Mouse (Mus musculus): ENCODE measurements around the gene Zbtb42.
A peak's percentile ranks its signal among the peaks of the same experiment; 100 is the strongest.

Gene Zbtb42

DNA sequence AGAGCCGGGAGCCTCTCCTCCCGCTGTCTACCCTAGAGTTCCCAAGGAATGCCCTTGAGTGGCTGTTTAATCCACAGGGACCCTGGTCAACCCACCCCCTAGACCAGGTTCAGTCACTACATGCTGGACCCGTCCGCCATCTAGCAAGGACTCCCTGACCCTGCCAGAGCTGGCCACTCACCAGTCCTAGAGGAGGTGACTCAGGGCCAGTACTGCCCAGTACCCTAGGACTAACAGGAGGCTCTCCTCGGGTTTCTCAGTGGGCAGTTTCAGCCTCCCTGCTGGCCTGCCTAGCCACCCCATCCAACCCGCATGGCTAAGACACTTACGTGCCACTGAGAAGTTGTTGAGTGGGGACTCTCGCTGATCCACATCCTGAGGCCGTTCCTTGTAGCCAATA lies 16.8 kb upstream of the Zbtb42 start:
- no peak for DNase-seq (ENCODE audit: low spot score)

DNA sequence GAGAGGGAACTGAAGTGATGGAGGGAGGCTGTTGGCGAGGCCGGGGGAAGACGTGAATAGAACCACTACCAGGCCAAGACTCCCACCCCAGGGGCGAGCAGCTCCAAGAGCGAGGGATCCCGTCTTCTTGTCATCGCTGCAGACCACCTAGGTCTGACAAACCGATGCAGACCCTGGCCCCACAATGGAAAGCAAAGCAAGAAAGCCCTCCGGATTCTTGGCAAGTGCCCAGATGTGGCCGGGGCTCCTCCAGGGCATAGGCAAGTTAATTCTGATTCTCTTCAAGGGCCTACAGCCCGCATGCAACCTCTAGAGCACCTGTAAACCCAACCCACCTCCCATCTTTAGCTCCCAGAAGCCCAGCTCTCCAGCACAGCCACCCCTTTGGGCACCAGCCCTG lies 15.3 kb upstream of the Zbtb42 start:
- no peak for DNase-seq (ENCODE audit: low spot score)

DNA sequence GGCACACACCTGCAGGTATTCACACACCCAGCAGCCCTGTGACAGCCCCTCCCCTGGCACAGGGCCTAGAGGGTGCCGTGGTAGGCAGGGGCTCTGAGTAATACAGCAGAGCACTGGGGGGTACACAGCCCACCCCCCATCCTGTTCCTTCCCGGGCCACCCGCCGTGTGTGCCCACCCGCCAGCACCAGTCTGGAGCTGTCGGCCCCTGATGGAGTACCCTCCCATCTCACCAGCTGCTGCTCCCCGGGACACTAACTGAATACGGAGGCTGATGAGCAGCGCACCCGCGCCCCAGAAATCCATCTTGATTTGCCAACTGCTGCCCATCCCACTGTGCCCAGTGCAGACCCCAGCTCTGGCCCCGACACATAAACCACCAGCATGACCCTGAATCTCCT lies 14.9 kb upstream of the Zbtb42 start:
- DNase-seq (ENCODE audit: low spot score), result no peak

DNA sequence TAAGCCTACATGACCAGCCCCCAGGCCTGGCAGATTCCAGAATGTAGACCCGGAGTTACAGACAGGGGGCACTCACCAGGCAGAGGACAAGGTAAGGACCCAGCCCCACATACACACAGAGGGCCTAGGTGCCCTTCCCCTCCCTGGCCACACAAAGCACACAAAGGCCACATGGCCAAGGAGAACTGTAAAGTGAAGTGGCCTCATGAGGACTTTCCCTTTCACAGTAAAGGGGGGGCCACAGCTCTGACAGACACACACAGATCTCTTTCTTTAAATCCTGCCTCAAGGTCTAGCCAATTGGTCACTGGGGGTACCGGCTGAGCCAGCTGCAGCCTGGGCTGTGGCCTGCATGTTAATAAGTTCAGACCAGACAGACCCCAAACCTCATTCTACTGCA lies 14.5 kb upstream of the Zbtb42 start:
- no peak for DNase-seq (ENCODE audit: low spot score)

DNA sequence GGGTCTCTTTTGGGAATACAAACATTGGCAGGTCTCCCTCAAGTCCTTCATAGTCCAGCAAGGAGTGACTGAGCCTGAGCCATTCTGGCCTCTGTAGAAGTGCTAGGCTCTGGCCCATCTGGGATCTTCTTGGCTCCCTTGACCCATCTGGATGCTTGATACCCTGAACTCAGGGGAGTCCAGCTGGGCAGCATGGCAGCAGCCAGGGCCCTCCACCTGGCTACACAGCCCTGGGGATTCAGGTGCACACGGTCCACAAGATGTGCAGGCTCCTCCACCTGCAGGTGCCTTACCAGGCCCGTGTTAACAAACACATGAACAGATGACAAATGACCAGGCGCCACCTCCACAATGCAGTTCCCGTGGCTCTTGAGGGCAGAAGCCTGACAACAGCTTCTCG lies 14.0 kb upstream of the Zbtb42 start:
- no peak for DNase-seq (ENCODE audit: low spot score)

DNA sequence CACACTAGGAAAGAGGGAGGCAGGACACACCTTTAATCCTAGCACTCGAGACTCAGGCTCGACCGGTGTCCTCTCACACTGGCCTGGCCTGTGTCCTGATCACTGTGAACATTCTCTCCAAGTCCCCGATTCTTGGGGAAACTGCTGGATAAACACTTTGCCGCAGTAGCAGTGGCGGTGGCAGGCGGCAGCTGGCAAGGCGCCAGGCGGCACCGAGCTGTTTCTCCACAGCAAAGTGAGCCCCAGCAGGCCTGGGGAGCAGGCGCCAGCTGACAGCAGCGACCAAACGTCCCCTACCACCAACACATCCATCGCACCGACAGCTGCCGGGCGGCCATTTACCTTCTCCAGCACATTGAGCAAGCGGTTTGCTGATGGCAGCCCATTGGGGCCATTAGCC lies 13.2 kb upstream of the Zbtb42 start:
- no peak for DNase-seq (ENCODE audit: low spot score)

DNA sequence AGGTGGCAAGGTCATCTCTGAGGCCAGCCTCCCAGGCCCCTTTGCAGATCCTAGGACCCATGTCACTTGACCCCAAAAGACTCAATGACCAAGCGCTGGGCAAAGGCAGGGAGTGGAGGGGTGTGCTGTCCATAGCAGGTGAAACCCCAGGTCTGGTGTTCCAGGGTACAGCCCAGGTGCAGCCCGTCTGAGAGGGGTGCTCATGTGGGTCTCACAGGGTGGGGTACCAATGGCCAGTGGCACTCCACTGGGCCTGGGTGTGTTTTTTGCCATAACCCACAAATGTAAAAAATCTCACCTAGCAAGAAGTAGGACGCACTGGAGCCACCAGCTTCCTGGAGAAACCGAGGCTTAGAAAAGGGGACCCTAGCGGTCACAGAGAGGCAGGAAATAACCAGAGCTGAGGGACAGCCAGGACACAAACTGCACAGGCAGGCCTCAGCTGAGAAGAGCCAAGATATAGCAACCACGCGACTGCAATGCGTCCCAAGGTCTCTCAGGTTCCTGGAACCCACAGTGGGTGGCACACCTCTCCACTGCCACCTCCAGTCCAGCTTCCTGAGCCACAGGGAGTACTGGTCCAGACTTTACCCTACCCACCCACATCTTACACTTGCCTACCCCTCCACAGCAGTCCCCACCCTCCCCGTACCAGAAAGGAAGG lies 12.6 kb upstream of the Zbtb42 start:
- DNase-seq (ENCODE audit: low spot score), result no peak

DNA sequence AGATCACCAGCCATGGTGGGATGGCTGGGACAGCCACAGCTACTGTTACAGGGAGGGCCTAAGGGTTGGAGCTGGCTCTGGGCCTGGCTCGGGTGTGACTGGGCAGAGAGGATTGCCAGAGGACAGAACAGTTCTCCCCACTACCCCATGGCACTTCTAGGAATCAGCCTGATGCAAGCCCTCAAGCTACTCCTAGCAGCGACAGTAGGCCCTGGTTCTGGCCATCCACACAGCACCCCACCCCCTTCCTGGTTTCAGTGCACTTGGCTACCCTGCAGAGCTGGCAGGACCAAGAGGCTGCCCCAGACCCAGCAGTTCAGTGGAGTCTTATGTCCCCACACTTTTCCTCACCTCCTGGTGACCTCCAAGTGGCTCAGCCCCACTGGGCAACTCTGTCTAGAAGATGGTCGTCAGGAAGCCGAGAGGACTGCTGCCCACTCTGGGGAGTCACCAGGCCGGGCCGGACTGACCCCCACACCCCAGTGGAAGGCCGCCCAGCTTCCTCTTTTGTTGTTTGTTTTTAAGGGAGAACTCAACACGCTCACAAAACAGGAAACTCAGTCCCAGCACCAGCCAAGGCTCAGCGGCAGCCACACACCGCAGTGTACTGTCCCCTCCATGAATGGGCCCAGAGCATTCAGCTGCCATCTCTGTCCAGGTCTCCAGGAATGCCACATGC lies 10.9 kb upstream of the Zbtb42 start:
- DNase-seq (ENCODE audit: low spot score), result no peak

DNA sequence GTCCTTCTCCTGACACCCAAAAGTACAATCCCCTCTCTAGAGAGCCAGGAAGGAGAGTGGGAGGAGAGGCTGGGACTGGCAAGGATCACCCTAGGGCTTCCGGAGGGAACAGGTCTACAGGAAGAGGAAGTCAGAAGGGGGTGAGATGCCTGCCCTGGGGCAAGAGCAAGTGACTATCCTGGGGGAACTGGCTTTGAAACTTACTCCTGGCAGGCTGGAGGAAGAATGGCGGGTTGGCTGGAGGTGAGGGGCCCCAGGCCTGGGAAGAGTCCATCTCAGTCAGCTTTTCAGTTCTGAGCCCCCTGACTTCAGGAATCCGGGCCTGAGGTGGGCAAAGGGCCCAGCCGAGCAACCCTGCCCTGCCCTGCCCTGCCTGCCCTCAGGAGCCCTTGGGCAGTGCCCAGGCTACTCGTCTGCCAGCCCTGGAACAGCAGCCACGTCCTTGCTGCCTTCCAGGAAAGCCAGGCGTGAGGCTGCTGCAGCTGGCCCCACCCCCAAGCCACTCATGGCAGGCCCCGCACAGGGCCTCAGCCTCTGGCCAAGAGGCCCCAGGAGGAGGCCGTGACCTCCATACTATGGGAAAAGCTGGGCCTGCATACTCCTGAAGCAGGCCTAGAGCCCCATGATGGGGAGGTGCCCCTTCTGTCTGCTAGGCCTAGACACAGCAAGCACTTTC lies 7.8 kb upstream of the Zbtb42 start:
- no peak for DNase-seq (ENCODE audit: low spot score)

DNA sequence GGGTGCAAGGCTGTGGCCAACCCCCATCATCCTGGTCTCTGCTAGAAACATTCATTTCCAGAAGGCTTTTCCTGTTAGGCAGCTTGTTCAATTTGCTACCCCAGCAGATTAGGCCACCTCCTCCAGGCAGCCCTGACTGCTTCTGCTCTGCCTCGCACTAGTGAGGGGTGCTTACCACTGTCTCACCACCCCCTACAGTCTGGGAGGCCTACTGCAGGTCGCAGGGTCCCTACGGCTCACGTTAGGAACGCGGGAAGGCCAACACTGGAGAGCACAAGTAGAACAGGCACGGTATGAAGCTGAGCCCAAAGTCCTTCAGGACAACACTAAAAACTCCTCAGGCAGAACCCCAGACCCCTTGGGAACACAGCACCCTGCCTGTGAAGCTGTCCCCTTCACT lies 6.7 kb upstream of the Zbtb42 start:
- DNase-seq (ENCODE audit: low spot score), result no peak

DNA sequence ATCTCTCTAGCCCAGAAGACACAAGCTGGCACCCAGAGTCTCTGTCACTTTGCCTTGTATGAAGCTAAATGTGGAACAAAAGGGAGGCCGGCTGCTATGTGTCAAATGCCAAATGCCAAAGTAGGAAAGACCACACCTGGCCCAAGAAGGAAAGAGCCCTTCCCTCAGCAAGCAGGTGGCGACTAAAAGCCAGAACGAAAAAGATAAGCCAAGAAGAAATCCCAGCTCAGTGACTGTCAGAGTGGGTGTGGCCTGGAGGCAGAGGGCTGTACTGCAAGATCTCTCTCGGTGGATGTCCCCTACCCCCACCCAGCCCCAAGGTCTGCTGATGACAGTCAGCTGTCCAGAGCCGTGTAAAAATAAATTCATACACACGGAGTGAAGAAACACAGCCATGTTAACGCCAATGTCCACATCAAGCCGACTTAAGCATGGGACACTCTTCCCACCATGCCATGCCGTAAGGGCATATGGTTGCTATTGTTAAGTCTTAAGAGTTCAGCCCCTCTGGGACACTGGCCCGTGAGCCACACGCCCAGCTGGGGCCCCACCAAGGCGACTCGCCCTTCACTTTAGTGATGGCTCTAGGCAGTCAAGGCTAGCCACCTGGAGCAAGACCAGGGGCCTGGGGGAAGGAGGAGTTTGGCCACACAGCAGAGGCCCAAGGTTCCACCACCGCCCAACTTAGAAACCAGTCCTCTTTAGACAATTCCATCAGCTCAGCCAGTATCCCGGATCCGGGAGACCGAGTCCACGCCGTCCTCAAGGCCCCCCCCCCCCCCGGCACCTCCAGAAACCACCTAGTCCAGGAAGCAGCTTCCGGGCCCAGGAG lies 5.7 kb upstream of the Zbtb42 start:
- peak; percentile 43 for DNase-seq (ENCODE audit: low spot score)

DNA sequence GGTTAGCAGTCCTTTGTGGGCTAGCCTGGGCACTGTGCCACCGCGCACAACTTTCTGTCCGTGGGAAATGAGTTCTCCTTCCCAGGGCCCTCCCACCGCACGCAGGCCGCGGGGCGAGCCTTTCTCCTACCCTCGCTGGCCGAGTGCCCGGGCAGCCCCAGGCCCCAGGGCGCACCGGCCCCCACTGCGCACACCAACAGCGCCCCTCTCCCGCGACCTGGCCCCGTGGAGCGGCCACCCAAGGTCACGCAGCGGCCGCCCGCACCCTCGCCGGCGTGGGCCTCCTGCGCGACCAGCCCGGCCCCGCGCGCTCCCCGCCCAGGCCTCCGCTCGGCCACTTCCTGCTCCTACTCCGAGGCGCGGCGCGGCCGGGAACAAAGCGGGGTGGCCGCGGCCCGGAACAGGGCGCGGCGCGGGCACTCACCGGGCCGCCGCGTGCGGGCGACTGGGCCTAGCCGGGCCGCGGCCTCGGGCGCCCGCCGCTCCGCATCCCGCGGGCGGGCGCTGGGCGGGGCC lies 5.0 kb upstream of the Zbtb42 start:
- peak; percentile 17 for DNase-seq (ENCODE audit: low spot score)

DNA sequence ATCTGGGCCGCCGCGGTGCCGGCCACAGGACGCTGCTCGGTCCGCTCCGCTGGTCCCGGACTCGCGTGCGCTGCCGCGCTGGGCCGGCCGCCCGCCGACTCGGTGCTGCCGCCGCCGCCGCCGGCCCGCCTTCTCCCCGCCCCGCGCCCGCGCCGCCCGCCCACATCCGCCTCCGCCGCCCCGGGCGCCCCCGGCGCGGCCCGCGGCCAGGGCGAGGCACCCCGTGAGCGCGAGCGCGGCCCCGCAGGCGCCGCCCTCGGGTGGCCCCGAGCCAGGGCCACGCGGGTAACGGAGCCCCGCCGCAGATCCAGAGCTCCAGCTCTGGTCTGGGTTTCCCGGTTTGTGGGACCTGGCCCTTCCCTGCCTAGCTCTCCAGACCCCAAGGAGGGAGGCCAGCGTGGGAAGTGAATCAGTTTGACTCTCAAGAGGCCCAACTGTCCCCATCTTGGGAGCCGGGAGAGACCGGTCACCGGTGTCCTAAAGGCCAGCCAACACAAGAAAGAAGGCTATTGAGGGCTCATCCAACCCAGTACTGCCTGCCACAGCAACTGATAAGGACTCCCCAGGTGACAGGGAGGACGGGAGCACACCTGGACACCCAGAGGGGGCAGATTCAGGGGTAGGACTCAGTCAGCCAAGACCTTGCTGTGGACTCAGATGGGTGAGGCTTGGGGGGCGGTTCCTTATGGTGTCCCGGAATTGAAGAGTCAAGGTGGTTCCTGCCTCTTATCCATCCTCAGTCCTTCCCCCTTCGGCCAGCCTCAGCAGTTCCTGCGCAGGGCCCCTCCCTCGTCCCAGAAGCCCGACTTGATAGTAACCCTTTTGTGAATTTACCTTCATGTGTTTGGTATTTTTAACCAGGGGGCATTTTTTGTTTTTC lies 4.3 kb upstream of the Zbtb42 start, which contains the start of gene Akt1:
TSS of gene Akt1 (minus strand) at position 753 of the 880 bp plus-strand sequence.
- peak; percentile 32 for DNase-seq (ENCODE audit: low spot score)

DNA sequence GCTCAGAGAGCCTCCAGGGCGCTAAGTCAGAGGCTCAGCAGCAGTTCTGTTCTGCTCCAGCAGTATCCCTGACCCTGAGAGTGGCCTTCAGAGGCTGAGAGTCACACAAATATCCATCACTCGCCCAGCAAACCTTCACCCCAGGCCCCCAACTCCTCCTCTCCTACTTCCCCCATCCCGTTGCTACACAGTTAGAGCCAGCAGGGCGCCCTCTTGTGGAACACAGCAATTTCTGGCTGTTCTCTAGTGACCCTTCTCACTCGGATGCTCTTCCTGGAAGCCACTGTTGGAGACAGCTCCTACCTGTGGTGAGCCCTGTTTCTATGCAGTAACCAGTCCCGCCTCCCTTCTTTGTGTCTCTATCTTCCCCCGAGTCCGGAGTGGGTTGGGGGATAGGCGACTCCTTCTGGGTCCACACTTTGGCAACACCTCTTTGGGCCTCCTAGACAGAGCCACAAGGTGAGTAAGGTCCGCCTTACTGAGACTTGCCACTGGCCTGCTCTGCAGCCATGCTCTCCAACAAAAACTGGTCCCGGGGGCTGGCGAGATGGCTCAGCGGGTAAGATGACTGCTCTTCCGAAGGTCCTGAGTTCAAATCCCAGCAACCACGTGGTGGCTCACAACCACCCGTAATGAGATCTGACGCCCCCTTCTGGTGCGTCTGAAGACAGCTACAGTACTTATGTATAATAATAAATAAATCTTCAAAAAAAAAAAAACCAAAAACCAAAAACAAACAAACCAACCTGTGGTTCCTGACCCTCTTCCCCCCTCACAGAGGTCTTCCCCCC lies 3.2 kb upstream of the Zbtb42 start:
- peak; percentile 85 for DNase-seq (ENCODE audit: low spot score)

DNA sequence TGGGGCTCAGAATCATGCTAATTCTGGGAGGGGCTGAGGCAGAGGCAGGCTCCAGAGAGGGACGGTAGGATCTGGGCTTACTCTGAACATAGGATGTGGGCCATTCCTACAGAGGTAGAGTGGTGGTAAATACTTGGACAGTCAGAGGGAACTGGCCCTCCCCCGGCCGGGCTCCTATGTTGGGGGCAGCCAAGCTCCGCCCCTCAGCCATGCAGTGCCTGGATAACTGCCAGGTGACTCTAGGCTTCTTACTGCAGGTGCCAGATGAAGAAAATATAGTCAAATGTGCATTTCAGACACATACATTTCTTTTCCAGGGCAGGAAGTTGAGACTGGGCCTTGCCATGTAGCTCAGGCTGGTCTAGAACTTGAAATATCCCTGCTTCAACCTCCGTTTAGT lies 1.6 kb upstream of the Zbtb42 start:
- DNase-seq (ENCODE audit: low spot score), result no peak

DNA sequence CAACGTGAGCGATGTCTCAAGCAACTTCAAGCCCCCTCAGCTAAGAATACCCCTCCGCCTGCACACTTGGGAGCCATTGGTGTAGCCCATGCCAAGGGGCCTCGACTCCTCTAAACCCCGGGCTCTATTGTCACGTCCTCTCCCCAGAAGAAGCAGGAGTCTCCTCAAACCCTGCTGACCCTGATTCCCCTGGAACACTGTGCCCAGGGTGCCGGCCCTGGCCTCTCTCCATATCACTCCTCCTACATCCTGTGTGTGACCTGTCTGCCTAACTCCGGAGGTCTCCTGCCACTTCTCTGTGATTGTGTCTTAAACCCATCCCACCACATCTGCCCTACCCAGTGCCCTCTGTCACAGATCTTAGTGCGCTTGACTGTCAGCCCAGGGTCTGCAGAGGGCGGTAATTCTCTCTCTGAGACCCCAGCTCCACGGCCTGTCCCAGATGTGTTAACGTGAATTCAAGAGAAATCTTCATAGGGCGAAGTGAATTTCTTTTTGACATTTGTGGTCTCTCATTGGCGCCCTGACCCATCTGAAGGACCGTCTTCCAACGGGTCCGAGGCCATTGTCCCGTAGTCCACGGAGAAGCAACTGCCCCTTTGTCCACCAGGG lies 579 bp upstream of the Zbtb42 start:
- no peak for DNase-seq (ENCODE audit: low spot score)

DNA sequence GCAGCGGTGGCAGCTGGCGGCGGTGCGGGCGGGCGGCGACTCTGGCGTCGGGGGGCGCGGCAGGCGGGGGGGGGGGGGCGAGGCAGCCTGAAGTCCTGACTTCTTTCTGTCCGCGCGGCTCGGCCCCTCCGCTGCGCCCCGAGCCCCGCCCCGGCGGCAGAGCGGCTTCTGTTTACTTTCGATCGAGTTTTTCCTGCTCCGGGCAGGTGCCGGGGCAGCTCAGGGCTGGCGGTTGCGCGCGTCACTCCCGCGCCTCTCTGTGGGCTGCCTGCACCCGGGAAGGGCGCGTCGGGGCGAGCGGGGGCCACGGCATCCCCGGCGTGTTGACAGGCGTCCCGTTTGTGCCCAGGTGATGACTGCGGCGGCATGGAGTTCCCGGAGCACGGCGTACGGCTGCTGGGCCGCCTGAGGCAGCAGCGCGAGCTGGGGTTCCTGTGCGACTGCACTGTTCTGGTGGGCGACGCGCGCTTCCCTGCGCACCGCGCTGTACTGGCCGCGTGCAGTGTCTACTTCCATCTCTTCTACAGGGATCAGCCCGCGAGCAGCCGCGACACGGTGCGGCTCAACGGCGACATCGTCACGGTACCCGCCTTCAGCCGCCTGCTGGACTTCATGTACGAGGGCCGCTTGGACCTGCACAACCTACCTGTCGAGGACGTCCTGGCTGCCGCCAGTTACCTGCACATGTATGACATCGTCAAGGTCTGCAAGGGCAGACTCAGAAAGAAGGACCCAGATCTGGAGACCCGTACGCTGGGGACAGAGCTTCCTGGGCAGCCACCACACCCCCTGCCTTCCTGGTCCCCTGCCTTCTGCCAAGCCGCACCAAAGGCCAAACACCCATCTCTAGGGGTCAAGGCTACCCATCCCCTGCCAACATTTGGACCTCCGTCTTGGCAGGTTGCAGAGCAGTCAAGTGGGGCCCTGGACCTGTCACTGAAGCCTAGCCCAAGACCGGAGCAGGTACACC lies 684 bp downstream of the Zbtb42 start:
- peak; percentile 43 for DNase-seq (ENCODE audit: low spot score)

DNA sequence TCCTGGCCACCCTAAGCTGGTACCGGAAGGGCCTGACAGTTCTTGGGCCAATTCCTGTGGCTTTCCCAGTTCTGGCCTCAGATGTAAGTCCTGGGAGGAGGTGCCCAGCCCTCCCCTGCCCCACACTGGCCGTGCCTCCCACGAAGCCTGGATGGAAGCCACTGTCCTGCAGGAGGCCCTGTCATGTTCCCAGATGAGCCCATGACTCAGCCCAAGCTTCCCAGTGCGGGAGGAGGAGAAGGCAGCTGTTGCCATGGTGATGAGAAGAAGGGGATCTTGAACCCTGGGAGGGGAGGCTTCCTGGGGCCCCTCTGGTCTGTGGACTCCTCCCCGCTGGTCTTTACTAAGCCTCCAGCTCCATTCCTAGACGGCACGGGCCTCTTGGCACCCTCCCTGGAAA lies 4.7 kb downstream of the Zbtb42 start:
- DNase-seq (ENCODE audit: low spot score), result no peak

DNA sequence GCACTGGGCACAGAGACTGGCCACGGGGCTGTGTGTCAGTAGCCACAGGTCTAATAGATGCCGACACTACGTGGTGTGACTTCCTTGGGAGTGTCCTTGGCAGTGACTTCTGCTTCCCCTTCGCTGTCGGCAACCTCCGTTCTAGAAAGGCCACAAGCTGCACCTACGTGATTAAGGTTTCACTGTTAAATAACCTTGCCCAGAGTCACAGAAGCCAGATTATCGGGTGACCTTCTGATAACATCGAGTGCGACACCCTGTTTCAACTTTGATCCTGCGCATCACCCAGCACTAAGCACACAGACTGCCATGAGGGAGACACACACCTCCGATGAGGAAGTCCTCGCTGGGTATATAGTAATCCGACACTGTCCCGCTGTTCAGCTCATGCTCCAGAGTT lies 9.8 kb downstream of the Zbtb42 start:
- no peak for DNase-seq (ENCODE audit: low spot score)

Data from T-cell, adult 2 months (primary cell).